Mouse (Mus musculus) T-cell, adult 66 days (primary cell): ENCODE results near the gene Mmachc. TPM values are rescaled to one million over a fixed set of nuclear protein-coding genes. Genes with fewer than 3 reads are reported as not detected.

Source experiments
- total RNA-seq, 2 experiments: library from RNA; stranded (reverse); gene quantifications; 3 replicates in 1 of 2; 4 replicates in 1 of 2; pipeline ENCODE4 v1.2.4; 2023

Mmachc gene
- total RNA-seq, result 1 to 10 TPM; 4.5 to 6.0 TPM

DNA sequence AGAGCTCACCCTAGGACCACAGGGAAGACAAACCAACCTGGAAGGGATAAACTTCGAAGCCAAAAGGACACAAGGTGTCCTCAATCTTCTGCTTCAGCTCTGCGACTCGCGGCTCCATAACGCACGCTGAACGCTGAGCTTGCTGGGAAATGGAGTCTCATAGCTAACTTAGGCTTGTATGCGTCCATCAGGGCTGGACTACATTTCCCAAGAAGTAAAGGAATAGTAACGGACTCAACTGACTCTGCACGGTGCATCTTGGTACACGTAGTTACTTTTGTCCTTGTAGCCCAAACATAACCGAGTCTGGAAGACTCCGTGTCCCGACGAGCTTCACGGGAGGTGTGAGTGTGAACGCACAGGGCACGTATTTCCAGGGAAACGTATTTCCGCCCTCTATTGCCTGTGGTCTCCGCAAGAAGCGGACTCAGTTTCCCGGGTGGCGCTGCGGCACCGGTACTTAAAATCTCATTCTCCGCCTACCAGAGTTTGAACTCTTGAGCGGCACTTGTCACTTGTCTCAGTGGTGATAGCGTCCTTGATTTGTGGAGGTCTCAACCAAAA is at the start of gene Mmachc, which contains the start of gene Ccdc163:
Mmachc (minus strand) TSS at position 206 of the 564 bp plus-strand sequence.
Ccdc163 (plus strand) TSS at position 309 of the 564 bp plus-strand sequence.

DNA sequence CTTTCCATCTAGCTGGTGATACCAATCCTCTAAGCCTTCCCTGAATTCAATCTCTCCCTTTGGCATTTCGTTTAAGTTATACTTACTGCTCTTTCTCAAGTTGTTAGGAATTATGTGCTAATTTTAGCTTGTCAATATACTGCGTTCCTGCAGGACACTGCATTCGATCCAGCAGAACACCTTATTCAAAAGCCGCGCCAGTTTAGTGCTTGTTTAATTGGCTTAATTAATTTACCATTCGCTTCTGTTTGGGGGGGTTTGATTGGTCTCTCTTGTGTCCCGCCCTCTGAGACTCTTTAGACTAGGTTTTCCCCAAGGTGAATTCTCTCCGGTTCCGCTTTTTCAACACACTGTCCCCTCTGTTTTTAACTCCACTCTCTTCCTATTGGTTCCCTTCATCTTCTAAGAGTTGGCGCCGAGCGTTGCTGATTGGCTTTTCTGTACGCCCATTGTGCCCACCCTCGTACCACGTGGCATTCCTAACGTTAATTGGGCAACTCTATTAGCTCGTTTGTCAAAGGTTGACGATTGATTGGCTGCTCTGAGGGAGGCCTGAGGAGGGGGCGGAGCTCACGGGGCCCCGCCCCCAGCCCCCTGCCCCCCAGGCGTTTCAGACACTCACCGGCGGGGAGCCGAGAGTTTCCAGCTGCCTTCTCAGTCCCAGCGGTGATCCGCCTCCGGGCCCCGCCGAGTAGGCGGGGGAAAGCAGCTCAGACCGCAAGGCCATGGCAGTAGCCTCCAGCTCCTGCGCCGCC is 12.3 kb upstream of the Mmachc start, which contains the start of gene Tesk2:
Tesk2 (plus strand) TSS at position 606 of the 755 bp plus-strand sequence.

DNA sequence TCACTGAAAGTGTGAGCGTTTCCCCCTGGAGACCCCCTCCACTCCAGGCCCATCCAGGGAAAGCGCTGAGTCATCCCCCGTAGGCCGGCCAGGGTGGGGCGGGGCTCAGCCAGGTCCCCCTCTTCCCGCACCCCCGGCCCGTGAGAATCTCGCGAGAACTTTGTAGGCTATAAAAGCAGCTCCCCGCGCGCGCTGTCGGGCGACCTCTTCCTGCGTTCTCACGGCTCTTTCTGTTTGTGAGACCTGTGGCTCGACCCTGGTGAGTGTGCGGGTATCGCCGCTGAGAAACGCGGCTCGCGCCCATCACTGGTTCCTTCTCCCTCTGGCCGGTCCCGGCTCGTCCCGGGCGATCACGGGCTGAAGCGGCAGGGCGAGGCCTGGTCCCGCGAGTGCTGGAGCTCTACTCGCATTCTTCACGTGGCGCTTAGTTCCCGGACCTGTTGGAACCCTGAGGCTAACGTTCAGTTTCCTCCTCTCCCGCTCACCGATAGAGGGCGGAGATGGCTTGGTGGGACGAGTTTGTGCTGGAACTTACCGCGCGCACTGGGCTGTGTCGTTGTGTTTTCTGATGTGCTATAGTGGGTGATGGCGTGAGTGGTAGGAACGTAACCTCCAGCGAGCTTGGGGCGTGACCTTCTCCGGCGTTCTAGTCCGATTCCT is 22.7 kb downstream of the Mmachc start, which contains the start of gene Prdx1:
Prdx1 (plus strand) TSS at position 143 of the 660 bp plus-strand sequence.

Other genes with a start within 250 kb of the Mmachc start
- 10 to 100 TPM; 30.0 to 31.3 TPM for gene Mast2, start 244.2 kb downstream of the Mmachc start, total RNA-seq
- 10 to 100 TPM; 12.5 to 13.0 TPM for gene Ipp, start 200.9 kb downstream of the Mmachc start, total RNA-seq
- 1 to 10 TPM; 8.9 to 9.7 TPM for gene Tmem69, start 152.5 kb downstream of the Mmachc start, total RNA-seq
- 100 to 1,000 TPM; 118 to 120 TPM for gene Gpbp1l1, start 150.7 kb downstream of the Mmachc start, total RNA-seq
- gene Ccdc17, start 111.8 kb downstream of the Mmachc start, total RNA-seq, result 10 to 100 TPM; 12.8 to 14.4 TPM
- 100 to 1,000 TPM in 1 of 2 experiments, 10 to 100 TPM in 1; 82.1 to 104 TPM for gene Nasp, start 80.5 kb downstream of the Mmachc start, total RNA-seq
- gene Akr1a1, start 56.7 kb downstream of the Mmachc start, total RNA-seq, result 100 to 1,000 TPM; 186 to 195 TPM
- 100 to 1,000 TPM; 164 TPM for gene Prdx1, start 22.9 kb downstream of the Mmachc start, total RNA-seq
- gene Ccdc163, start 103 bp upstream of the Mmachc start, total RNA-seq, result 10 to 100 TPM; 13.1 to 19.6 TPM
- gene Tesk2, start 12.5 kb upstream of the Mmachc start, total RNA-seq, result 1 to 10 TPM; 4.8 to 7.5 TPM
- 10 to 100 TPM; 58.9 to 60.1 TPM for gene Toe1, start 99.2 kb upstream of the Mmachc start, total RNA-seq
- gene Mutyh, start 99.3 kb upstream of the Mmachc start, total RNA-seq, result 10 to 100 TPM in 1 of 2 experiments, 1 to 10 TPM in 1; 9.4 to 11.7 TPM
- gene Hpdl, start 113.3 kb upstream of the Mmachc start, total RNA-seq, result not detected
- under 1 TPM in 1 of 2 experiments, not detected in 1; 0.24 TPM for gene Zswim5, start 169.0 kb upstream of the Mmachc start, total RNA-seq